Mouse (Mus musculus): ENCODE data around the gene Gm5105. TPM values are rescaled to one million over a fixed set of nuclear protein-coding genes. Genes with fewer than 3 reads are reported as not detected.
A peak's percentile ranks its signal among the peaks of the same experiment; 100 is the strongest.

Gene Gm5105
- polyA plus RNA-seq, 1 experiment from 2014 or later = 0.11 TPM

- no peak overlapping the region for H3K4me3 ChIP-seq (ENCODE audit: low read length)
- 74% methylated on average over 10 of the region's 10 CpGs for WGBS
- no peak for ATAC-seq (ENCODE audit: low read depth)
- H3K27me3 ChIP-seq (ENCODE audit: control insufficient read depth, insufficient read depth, low read depth, low read length) = no peaks in the 10 kb centered on the region
- peaks cover 4% of the 10 kb centered on the region; the same call in 1 of the 2 replicates for H3K4me1 ChIP-seq (replicated peaks; ENCODE audit: control insufficient read depth, insufficient read depth, low read length)
- H3K9me3 ChIP-seq (ENCODE audit: control insufficient read depth, low read length) = no peaks in the 10 kb centered on the region
- H3K4me2 ChIP-seq (ENCODE audit: low read depth, low read length) = no peak overlapping the region
- no peak overlapping the region for H3K9ac ChIP-seq (ENCODE audit: low read length)
- H3K27ac ChIP-seq (ENCODE audit: low read length) = no peak overlapping the region
- no peaks in the 10 kb centered on the region for H3K36me3 ChIP-seq (ENCODE audit: control insufficient read depth, insufficient read depth, low read length)
Observed at GRCm38 (mm10) chr3:138071476-138072073, 4.4 kb upstream of the Gm5105 start.

- peaks cover 4% of the 10 kb centered on the region; the same call in 1 of the 2 replicates for H3K4me1 ChIP-seq (replicated peaks; ENCODE audit: control insufficient read depth, insufficient read depth, low read length)
- WGBS = 10% methylated on average over 1 of the region's 1 CpGs
- no peak for ATAC-seq (ENCODE audit: low read depth)
- H3K4me2 ChIP-seq (ENCODE audit: low read depth, low read length) = no peak overlapping the region
- no peaks in the 10 kb centered on the region for H3K27me3 ChIP-seq (ENCODE audit: control insufficient read depth, insufficient read depth, low read depth, low read length)
- no peaks in the 10 kb centered on the region for H3K9me3 ChIP-seq (ENCODE audit: control insufficient read depth, low read length)
- H3K27ac ChIP-seq (ENCODE audit: low read length) = no peak overlapping the region
- no peak overlapping the region for H3K4me3 ChIP-seq (ENCODE audit: low read length)
- no peak overlapping the region for H3K9ac ChIP-seq (ENCODE audit: low read length)
- no peaks in the 10 kb centered on the region for H3K36me3 ChIP-seq (ENCODE audit: control insufficient read depth, insufficient read depth, low read length)
Observed at GRCm38 (mm10) chr3:138071004-138071403, 3.8 kb upstream of the Gm5105 start.

- 74% methylated on average over 18 of the region's 18 CpGs for WGBS
- no peaks in the 10 kb centered on the region for H3K36me3 ChIP-seq (ENCODE audit: control insufficient read depth, insufficient read depth, low read length)
- no peak overlapping the region for H3K27ac ChIP-seq (ENCODE audit: low read length)
- no peaks in the 10 kb centered on the region for H3K27me3 ChIP-seq (ENCODE audit: control insufficient read depth, insufficient read depth, low read depth, low read length)
- no peak overlapping the region for H3K4me2 ChIP-seq (ENCODE audit: low read depth, low read length)
- H3K4me1 ChIP-seq (replicated peaks; ENCODE audit: control insufficient read depth, insufficient read depth, low read length) = peaks cover 2% of the 10 kb centered on the region; the same call in 1 of the 2 replicates
- H3K4me3 ChIP-seq (ENCODE audit: low read length) = no peak overlapping the region
- ATAC-seq (ENCODE audit: low read depth) = no peak
- H3K9me3 ChIP-seq (ENCODE audit: control insufficient read depth, low read length) = no peaks in the 10 kb centered on the region
- no peak overlapping the region for H3K9ac ChIP-seq (ENCODE audit: low read length)
Observed at GRCm38 (mm10) chr3:138069756-138070511, 2.7 kb upstream of the Gm5105 start.

- ATAC-seq (ENCODE audit: low read depth) = no peak
- Histone ChIP-seq H3K27me3 (ENCODE audit: control insufficient read depth, insufficient read depth, low read depth, low read length) (no peaks in the 10 kb centered on the region), H3K9ac (ENCODE audit: low read length) (no peak overlapping the region), H3K4me3 (ENCODE audit: low read length) (no peak overlapping the region), H3K27ac (ENCODE audit: low read length) (no peak overlapping the region), H3K4me1 (replicated peaks; ENCODE audit: control insufficient read depth, insufficient read depth, low read length) (peaks cover 12% of the 10 kb centered on the region), H3K9me3 (ENCODE audit: control insufficient read depth, low read length) (no peaks in the 10 kb centered on the region), H3K4me2 (ENCODE audit: low read depth, low read length) (no peak overlapping the region), H3K36me3 (ENCODE audit: control insufficient read depth, insufficient read depth, low read length) (no peaks in the 10 kb centered on the region)
- WGBS = 92% methylated on average over 12 of the region's 12 CpGs
Observed at GRCm38 (mm10) chr3:138068103-138068502, 915 bp upstream of the Gm5105 start.

- no peak for ATAC-seq (ENCODE audit: low read depth)
- Histone ChIP-seq H3K27me3 (ENCODE audit: control insufficient read depth, insufficient read depth, low read depth, low read length) (no peaks in the 10 kb centered on the region), H3K36me3 (ENCODE audit: control insufficient read depth, insufficient read depth, low read length) (no peaks in the 10 kb centered on the region), H3K27ac (ENCODE audit: low read length) (no peak overlapping the region), H3K4me3 (ENCODE audit: low read length) (no peak overlapping the region), H3K4me1 (replicated peaks; ENCODE audit: control insufficient read depth, insufficient read depth, low read length) (peaks cover 12% of the 10 kb centered on the region), H3K4me2 (ENCODE audit: low read depth, low read length) (no peak overlapping the region), H3K9ac (ENCODE audit: low read length) (no peak overlapping the region), H3K9me3 (ENCODE audit: control insufficient read depth, low read length) (no peaks in the 10 kb centered on the region)
- WGBS = 77% methylated on average over 20 of the region's 20 CpGs
Observed at GRCm38 (mm10) chr3:138066348-138066856, 786 bp downstream of the Gm5105 start.

- Histone ChIP-seq H3K9ac (ENCODE audit: low read length) (no peak overlapping the region), H3K4me1 (replicated peaks; ENCODE audit: control insufficient read depth, insufficient read depth, low read length) (peaks cover 12% of the 10 kb centered on the region), H3K9me3 (ENCODE audit: control insufficient read depth, low read length) (no peaks in the 10 kb centered on the region), H3K4me2 (ENCODE audit: low read depth, low read length) (no peak overlapping the region), H3K27ac (ENCODE audit: low read length) (no peak overlapping the region), H3K36me3 (ENCODE audit: control insufficient read depth, insufficient read depth, low read length) (no peaks in the 10 kb centered on the region), H3K4me3 (ENCODE audit: low read length) (no peak overlapping the region), H3K27me3 (ENCODE audit: control insufficient read depth, insufficient read depth, low read depth, low read length) (no peaks in the 10 kb centered on the region)
- WGBS = 84% methylated on average over 16 of the region's 16 CpGs
- no peak for ATAC-seq (ENCODE audit: low read depth)
Observed at GRCm38 (mm10) chr3:138065930-138066329, 1.3 kb downstream of the Gm5105 start.

GRCm38 (mm10) chr3:138064732-138065645 is 2.2 kb downstream of the Gm5105 start, which contains the start of gene 1110002E22Rik:
TSS of gene 1110002E22Rik (plus strand) at chr3:138065052.
- H3K9ac ChIP-seq (ENCODE audit: low read length) = peak within 1 kb of the TSS; percentile 42; the same call in 1 of the 2 replicates
- no peaks in the 10 kb centered on the region for H3K27me3 ChIP-seq (ENCODE audit: control insufficient read depth, insufficient read depth, low read depth, low read length)
- H3K9me3 ChIP-seq (ENCODE audit: control insufficient read depth, low read length) = no peaks in the 10 kb centered on the region
- 57% methylated on average over 33 of the region's 33 CpGs for WGBS
- peak within 1 kb of the TSS; percentile 40 for H3K4me2 ChIP-seq (ENCODE audit: low read depth, low read length)
- peak; percentile 14; the same call in 1 of the 2 replicates for ATAC-seq (ENCODE audit: low read depth)
- no peaks in the 10 kb centered on the region for H3K36me3 ChIP-seq (ENCODE audit: control insufficient read depth, insufficient read depth, low read length)
- H3K27ac ChIP-seq (ENCODE audit: low read length) = peak within 1 kb of the TSS; percentile 62
- peak within 1 kb of the TSS; percentile 23 for H3K4me3 ChIP-seq (ENCODE audit: low read length)
- peaks cover 12% of the 10 kb centered on the region for H3K4me1 ChIP-seq (replicated peaks; ENCODE audit: control insufficient read depth, insufficient read depth, low read length)

- WGBS = 34% methylated on average over 14 of the region's 14 CpGs
- Histone ChIP-seq H3K9me3 (ENCODE audit: control insufficient read depth, low read length) (no peaks in the 10 kb centered on the region), H3K27ac (ENCODE audit: low read length) (peak overlapping the region; percentile 62), H3K36me3 (ENCODE audit: control insufficient read depth, insufficient read depth, low read length) (no peaks in the 10 kb centered on the region), H3K4me2 (ENCODE audit: low read depth, low read length) (peak overlapping the region; percentile 17; the same call in 1 of the 2 replicates), H3K27me3 (ENCODE audit: control insufficient read depth, insufficient read depth, low read depth, low read length) (no peaks in the 10 kb centered on the region), H3K9ac (ENCODE audit: low read length) (0 out of 2 replicates have a peak overlapping the region, but pooled peaks have one; percentile 26), H3K4me1 (replicated peaks; ENCODE audit: control insufficient read depth, insufficient read depth, low read length) (peaks cover 12% of the 10 kb centered on the region), H3K4me3 (ENCODE audit: low read length) (no peak overlapping the region)
- ATAC-seq (ENCODE audit: low read depth) = peak; percentile 84
Observed at GRCm38 (mm10) chr3:138063731-138064329, 3.4 kb downstream of the Gm5105 start.

All from lung, embryonic 16.5 days (tissue).